Mouse (Mus musculus) intestine, postnatal 0 days (tissue): ENCODE measurements around the gene Cdhr5. TPM values are rescaled to one million over a fixed set of nuclear protein-coding genes. Genes with fewer than 3 reads are reported as not detected.
A peak's percentile ranks its signal among the peaks of the same experiment; 100 is the strongest.

Experiments
- ATAC-seq: fragments of 200-750 bp; cut with Nextera tagmentation; 2 replicates; pipeline ENCODE4 v1.8.0; 2017; ENCODE audit warnings: mild to moderate bottlenecking, moderate TSS enrichment, moderate library complexity
- H3K27ac ChIP-seq: fragments of 300-500 bp; sonication (generic); 2 replicates; pipeline ENCODE4 v1.5.1; 2014; ENCODE audit warnings: mild to moderate bottlenecking, low read depth, low read length, moderate library complexity
- H3K27me3 ChIP-seq: fragments of 300-500 bp; sonication (generic); replicated peaks from 2 replicates; pipeline ENCODE4 v1.6.1; 2014; ENCODE audit warnings: low read length, mixed read lengths; ENCODE audit not compliant: control insufficient read depth, insufficient read depth
- H3K36me3 ChIP-seq: fragments of 300-500 bp; sonication (generic); 2 replicates; pipeline ENCODE4 v1.6.1; 2014; ENCODE audit warnings: mild to moderate bottlenecking, moderate library complexity; ENCODE audit not compliant: control insufficient read depth, insufficient read depth
- H3K4me1 ChIP-seq: fragments of 300-500 bp; sonication (generic); replicated peaks from 2 replicates; pipeline ENCODE4 v1.6.1; 2014; ENCODE audit warnings: antibody characterized with exemption, low read length, mixed read lengths; ENCODE audit not compliant: control insufficient read depth, insufficient read depth
- H3K4me2 ChIP-seq: fragments of 300-500 bp; sonication (generic); replicated peaks from 2 replicates; pipeline ENCODE4 v1.6.1; 2014; ENCODE audit warnings: low read depth, mild to moderate bottlenecking, moderate library complexity
- H3K4me3 ChIP-seq: fragments of 300-500 bp; sonication (generic); 2 replicates; pipeline ENCODE4 v1.5.1; 2014; ENCODE audit warnings: low read depth, low read length
- H3K9ac ChIP-seq: fragments of 300-500 bp; sonication (generic); 2 replicates; pipeline ENCODE4 v1.6.1; 2014; ENCODE audit warnings: mild to moderate bottlenecking, low read depth, low read length
- H3K9me3 ChIP-seq: fragments of 300-500 bp; sonication (generic); 2 replicates; pipeline ENCODE4 v1.6.1; 2016; ENCODE audit warnings: mixed run types; ENCODE audit not compliant: control insufficient read depth
- CTCF ChIP-seq: sonication (generic); IDR thresholded peaks from 2 replicates; pipeline ENCODE4 v1.5.1; 2016; ENCODE audit warnings: low read depth, mild to moderate bottlenecking, control low read depth, antibody characterized with exemption, moderate library complexity
- WGBS: fragments of 180-500 bp; shearing (Covaris S2); extraction: QIAGEN DNeasy Blood & Tissue Kit; methylation state at CpG from one replicate; pipeline ENCODE4 v1.1.7; 2014; 5-methylcytosine and 5-hydroxymethylcytosine counted together
- polyA plus RNA-seq: library from polyadenylated mRNA; unstranded; fragments of >200 nt; fragmentation: Nextera tagmentation; extraction: Ambion mirVana; gene quantifications from 2 replicates; pipeline ENCODE4 v1.2.1, GENCODE M21; 2015

The Cdhr5 gene
- polyA plus RNA-seq, 1 experiment from 2014 or later: 971 TPM

GRCm38 (mm10) chr7:141269273-141269545 lies 7.4 kb downstream of the Cdhr5 start:
- Histone ChIP-seq H3K4me2 (peak overlapping the region; percentile 21; the same call in 1 of the 2 replicates), H3K36me3 (peaks cover 40% of the 10 kb centered on the region), H3K27me3 (no peaks in the 10 kb centered on the region), H3K9ac (no peak overlapping the region), H3K4me3 (no peak overlapping the region), H3K27ac (no peak overlapping the region), H3K4me1 (peaks cover 3% of the 10 kb centered on the region; the same call in 1 of the 2 replicates), H3K9me3 (no peaks in the 10 kb centered on the region)
- TF ChIP-seq CTCF: no peak
- no peak for ATAC-seq
- 73% methylated on average over 14 of the region's 14 CpGs for WGBS

GRCm38 (mm10) chr7:141268466-141269272 lies 7.9 kb downstream of the Cdhr5 start:
- WGBS: 70% methylated on average over 24 of the region's 24 CpGs
- Histone ChIP-seq H3K4me1 (peaks cover 3% of the 10 kb centered on the region; the same call in 1 of the 2 replicates), H3K4me2 (0 out of 2 replicates have a peak overlapping the region, but pooled peaks have one; percentile 21), H3K9me3 (no peaks in the 10 kb centered on the region), H3K4me3 (no peak overlapping the region), H3K9ac (no peak overlapping the region), H3K27ac (peak overlapping the region; percentile 21; the same call in 1 of the 2 replicates), H3K27me3 (no peaks in the 10 kb centered on the region), H3K36me3 (peaks cover 45% of the 10 kb centered on the region)
- no peak for ATAC-seq
- TF ChIP-seq CTCF: no peak

GRCm38 (mm10) chr7:141265739-141266561 lies 10.6 kb downstream of the Cdhr5 start, which contains the start of gene Irf7:
Irf7 (minus strand) TSS chr7:141266481.
- H3K27ac ChIP-seq: peak within 1 kb of the TSS; percentile 82
- no peak for TF ChIP-seq CTCF
- peak; percentile 74 for ATAC-seq
- H3K27me3 ChIP-seq: no peaks in the 10 kb centered on the region
- WGBS: 4% methylated on average over 25 of the region's 25 CpGs
- H3K4me3 ChIP-seq: peak within 1 kb of the TSS; percentile 70
- no peaks in the 10 kb centered on the region for H3K9me3 ChIP-seq
- peaks cover 49% of the 10 kb centered on the region for H3K36me3 ChIP-seq
- peak within 1 kb of the TSS; percentile 79 for H3K9ac ChIP-seq
- H3K4me2 ChIP-seq: peak within 1 kb of the TSS; percentile 80
- H3K4me1 ChIP-seq: peaks cover 3% of the 10 kb centered on the region; the same call in 1 of the 2 replicates

- H3K36me3 ChIP-seq: peaks cover 55% of the 10 kb centered on the region
- ATAC-seq: peak; percentile 12; the same call in 1 of the 2 replicates
- no peaks in the 10 kb centered on the region for H3K27me3 ChIP-seq
- 40% methylated on average over 11 of the region's 11 CpGs for WGBS
- H3K9me3 ChIP-seq: no peaks in the 10 kb centered on the region
- peak overlapping the region; percentile 70 for H3K4me3 ChIP-seq
- peaks cover 3% of the 10 kb centered on the region; the same call in 1 of the 2 replicates for H3K4me1 ChIP-seq
- peak overlapping the region; percentile 26; the same call in 1 of the 2 replicates for H3K9ac ChIP-seq
- H3K27ac ChIP-seq: peak overlapping the region; percentile 68
- TF ChIP-seq CTCF: no peak
- peak overlapping the region; percentile 80 for H3K4me2 ChIP-seq
These were observed 11.2 kb downstream of the Cdhr5 start for GRCm38 (mm10) chr7:141265411-141265738.

GRCm38 (mm10) chr7:141264761-141265410 lies 11.7 kb downstream of the Cdhr5 start:
- H3K9ac ChIP-seq: peak overlapping the region; percentile 26; the same call in 1 of the 2 replicates
- peak overlapping the region; percentile 68; the same call in 1 of the 2 replicates for H3K27ac ChIP-seq
- WGBS: 29% methylated on average over 12 of the region's 12 CpGs
- H3K4me1 ChIP-seq: peaks cover 3% of the 10 kb centered on the region; the same call in 1 of the 2 replicates
- TF ChIP-seq CTCF: peak; percentile 83
- H3K27me3 ChIP-seq: no peaks in the 10 kb centered on the region
- ATAC-seq: peak; percentile 52
- no peaks in the 10 kb centered on the region for H3K9me3 ChIP-seq
- peaks cover 58% of the 10 kb centered on the region for H3K36me3 ChIP-seq
- H3K4me2 ChIP-seq: peak overlapping the region; percentile 80
- H3K4me3 ChIP-seq: peak overlapping the region; percentile 70
